1 mouse cellular context compared by ENCODE assay signal in the genomic region with DNA sequence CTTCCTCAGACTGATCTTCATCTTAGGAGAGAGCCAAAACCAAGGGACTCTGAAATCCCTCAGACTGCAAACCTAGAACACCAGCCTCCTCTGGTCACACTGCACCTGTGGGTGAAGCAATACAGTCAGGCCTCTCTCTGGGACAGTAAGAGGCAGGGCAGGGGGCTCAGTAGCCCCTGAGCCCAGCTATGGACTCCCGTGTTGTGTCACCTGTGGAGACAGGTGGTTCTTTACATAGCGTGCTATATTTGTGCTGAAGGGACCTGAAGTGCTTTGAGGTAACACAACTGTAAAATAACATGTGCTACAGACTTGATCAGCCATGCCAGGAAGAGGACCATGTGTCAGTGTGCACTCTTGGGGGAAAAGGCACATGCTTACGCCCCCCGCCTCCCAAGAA.
TF ChIP-seq lines count a peak whose summit lies in the region.

No protein-coding gene starts in this region.

TF ChIP-seq in myocyte, 11 proteins besides CTCF, POLR2A, EP300 and RAD21 (continued from another document):
- 0 out of 2 replicates have a peak, but pooled peaks have one; percentile 8 for TF ChIP-seq CEBPB (IDR thresholded peaks at IDR 0.05; ENCODE audit: insufficient read depth, poor library complexity, severe bottlenecking)
